Mouse (Mus musculus) megakaryocyte, embryonic 14.5 days (primary cell): ENCODE measurements at regions not wholly inside any gene's neighbourhood (a gene's known extent, or its start where the extent isn't known, plus 50 kb on each side); places are given as distances from the start of the nearest gene placed in this dataset.

Source experiments
- FLI1 ChIP-seq: IDR thresholded peaks from 2 replicates; pipeline ENCODE4 v1.6.1; 2012; ENCODE audit warnings: low read length, inconsistent platforms, mixed read lengths
- GATA1 ChIP-seq: IDR thresholded peaks from 3 replicates; pipeline ENCODE4 v1.6.1; 2012; ENCODE audit warnings: mixed read lengths, low read length, inconsistent platforms, borderline replicate concordance

DNA sequence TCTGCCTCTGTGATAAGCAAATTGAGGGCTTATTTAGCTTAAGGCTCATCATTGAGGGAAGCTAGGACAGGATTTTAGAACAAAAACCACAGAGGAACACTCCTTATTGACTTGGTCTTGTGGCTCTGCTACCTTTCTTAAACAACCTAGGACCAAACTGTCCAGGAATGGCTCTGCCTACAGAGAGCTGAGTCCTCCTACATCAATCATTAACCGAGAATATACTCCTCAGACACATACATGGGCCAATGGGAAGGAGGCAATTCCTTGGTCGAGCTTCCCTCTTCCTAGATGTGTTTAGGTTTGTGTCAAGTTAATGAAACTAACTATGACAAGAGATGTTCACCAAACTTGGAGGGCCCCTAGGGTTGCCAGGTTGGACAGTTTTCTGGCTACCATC is 279.8 kb downstream of the Rps24 start:
- TF ChIP-seq GATA1 (no peak), FLI1 (no peak)
